Mouse (Mus musculus): ENCODE measurements around the gene Actr1a.

DNA sequence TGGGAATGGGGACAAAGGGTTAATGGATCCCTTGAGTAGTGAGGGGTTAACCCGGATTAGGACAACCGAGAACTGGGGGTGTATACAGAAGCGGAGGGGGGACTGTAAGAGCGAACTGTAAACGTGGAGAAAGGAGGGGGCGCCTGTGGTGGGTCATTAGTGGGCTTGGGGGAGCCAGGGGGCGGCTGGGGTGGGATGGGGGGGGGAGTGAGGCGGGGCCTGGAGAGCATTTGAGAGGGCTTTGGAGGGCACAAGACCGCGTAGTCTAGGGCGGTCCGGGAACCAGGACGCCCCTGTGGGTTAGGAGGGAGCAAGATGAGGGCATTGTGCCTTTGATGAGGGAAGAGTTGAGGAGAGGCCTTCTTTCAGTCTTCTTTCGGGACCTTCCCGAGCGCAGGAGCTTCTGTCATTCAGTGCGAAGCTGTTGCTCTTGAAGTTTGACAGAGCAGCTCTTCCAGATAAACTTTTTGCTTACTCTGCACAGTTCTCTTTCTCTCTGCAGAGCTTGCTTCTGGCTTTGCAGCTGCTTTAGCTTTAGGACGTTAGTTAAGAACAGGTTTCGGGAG lies 2.0 kb upstream of the Actr1a start:
- no peak for TF ChIP-seq POLR2A (IDR thresholded peaks at IDR 0.05; ENCODE audit: insufficient read depth, low read depth, low read length)
- TF ChIP-seq CTCF (IDR thresholded peaks at IDR 0.05; ENCODE audit: insufficient read depth, low read depth, low read length) = no peak
